Mouse (Mus musculus): Measurements from ENCODE around the gene Sept4. TPM values are rescaled to one million over a fixed set of nuclear protein-coding genes. Genes with fewer than 3 reads are reported as not detected.

The Sept4 gene
- total and polyA plus RNA-seq, 3 experiments = 1.5 to 2.4 TPM; not detected in 1

GRCm38 (mm10) chr11:87629859-87630258, 61.2 kb downstream of the Sept4 start:
- Histone ChIP-seq H3K4me1 (ENCODE audit: control insufficient read depth in 1 of 2, insufficient read depth in 2 of 2, low read length in 2 of 2) (peaks cover 0 to 2% of the 10 kb centered on the region in 2 experiments; a peak in 1 of 4 replicates), H3K9me3 (replicated peaks; ENCODE audit: insufficient read depth, low read length) (no peaks in the 10 kb centered on the region), H3K79me2 (ENCODE audit: control insufficient read depth, insufficient read depth, low read length, poor library complexity) (no peaks in the 10 kb centered on the region), H3K27ac (ENCODE audit: control insufficient read depth, low read depth, low read length) (no peak overlapping the region), H3K36me3 (ENCODE audit: control insufficient read depth in 1 of 2, insufficient read depth in 2 of 2, low read length in 2 of 2) (no peaks in the 10 kb centered on the region), H3K9ac (ENCODE audit: control insufficient read depth, low read depth, low read length, poor library complexity, severe bottlenecking) (no peak overlapping the region), H3K4me3 (ENCODE audit: control insufficient read depth in 1 of 2, insufficient read depth in 1 of 2, low read depth in 2 of 2, low read length in 2 of 2) (no peak overlapping the region), H3K27me3 (ENCODE audit: control insufficient read depth in 1 of 2, insufficient read depth in 2 of 2, low read length in 2 of 2) (no peaks in the 10 kb centered on the region)
- TF ChIP-seq CTCF (IDR thresholded peaks at IDR 0.05 in 2 of 3, conservative IDR thresholded peaks at IDR 0.05 in 1 of 3; ENCODE audit: control insufficient read depth in 1 of 3, insufficient read depth in 1 of 3, low read depth in 2 of 3, low read length in 3 of 3, poor library complexity in 1 of 3, severe bottlenecking in 1 of 3) (peak in 2 of 3 experiments; percentile 57 to 62; a peak in 4 of 6 replicates), RCOR1 (IDR thresholded peaks at IDR 0.05; ENCODE audit: low read depth, low read length) (no peak), NRF1 (IDR thresholded peaks at IDR 0.05; ENCODE audit: insufficient read depth, low read depth, low read length, poor library complexity, severe bottlenecking) (no peak), MAFK (IDR thresholded peaks at IDR 0.05; ENCODE audit: borderline replicate concordance, low read depth, low read length) (no peak), MYB (IDR thresholded peaks at IDR 0.05; ENCODE audit: low read depth, low read length) (no peak), RAD21 (IDR thresholded peaks at IDR 0.05; ENCODE audit: low read depth, low read length) (peak; percentile 42), CHD1 (IDR thresholded peaks at IDR 0.05; ENCODE audit: low read depth, low read length) (no peak), NELFE (IDR thresholded peaks at IDR 0.05; ENCODE audit: low read depth, low read length) (no peak), MAZ (IDR thresholded peaks at IDR 0.05; ENCODE audit: low read depth, low read length) (no peak), SMC3 (IDR thresholded peaks at IDR 0.05; ENCODE audit: low read depth, low read length) (peak; percentile 59), UBTF (IDR thresholded peaks at IDR 0.05; ENCODE audit: borderline replicate concordance, insufficient read depth, low read depth, low read length) (no peak), EP300 (IDR thresholded peaks at IDR 0.05; ENCODE audit: low read depth in 1 of 2, low read length in 2 of 2) (no peak), ETS1 (IDR thresholded peaks at IDR 0.05; ENCODE audit: low read depth, low read length) (no peak), E2F4 (IDR thresholded peaks at IDR 0.05; ENCODE audit: borderline replicate concordance, low read depth, low read length) (no peak), HCFC1 (IDR thresholded peaks at IDR 0.05; ENCODE audit: low read depth, low read length) (no peak), USF2 (IDR thresholded peaks at IDR 0.05; ENCODE audit: borderline replicate concordance in 1 of 2, insufficient read depth in 1 of 2, low read depth in 1 of 2, low read length in 2 of 2) (no peak), TCF12 (IDR thresholded peaks at IDR 0.05; ENCODE audit: low read depth, low read length) (no peak), ELF1 (IDR thresholded peaks at IDR 0.05; ENCODE audit: low read depth, low read length) (no peak), MYC (IDR thresholded peaks at IDR 0.05; ENCODE audit: low read depth, low read length) (no peak), ZKSCAN1 (IDR thresholded peaks at IDR 0.05; ENCODE audit: low read depth, low read length) (no peak)
- peak; percentile 42 for DNase-seq (ENCODE audit: low read depth, low spot score)

- DNase-seq (ENCODE audit: low read depth, low spot score) = no peak
- TF ChIP-seq GATA1 (IDR thresholded peaks at IDR 0.05; ENCODE audit: low read depth, low read length) (no peak), CHD2 (IDR thresholded peaks at IDR 0.05; ENCODE audit: low read length) (no peak), ZMIZ1 (IDR thresholded peaks at IDR 0.05; ENCODE audit: low read depth, low read length) (no peak), BHLHE40 (IDR thresholded peaks at IDR 0.05; ENCODE audit: borderline replicate concordance, low read depth, low read length) (no peak), USF1 (IDR thresholded peaks at IDR 0.05; ENCODE audit: low read depth, low read length) (no peak), SIN3A (IDR thresholded peaks at IDR 0.05; ENCODE audit: low read length) (no peak), JUND (IDR thresholded peaks at IDR 0.05; ENCODE audit: low read depth, low read length) (no peak), EP300 (IDR thresholded peaks at IDR 0.05; ENCODE audit: low read depth in 1 of 2, low read length in 2 of 2) (no peak)
- Histone ChIP-seq H3K9ac (ENCODE audit: control insufficient read depth, low read depth, low read length, poor library complexity, severe bottlenecking) (peak overlapping the region; percentile 98), H3K27ac (ENCODE audit: control insufficient read depth, low read depth, low read length) (peak overlapping the region; percentile 48), H3K9me3 (replicated peaks; ENCODE audit: insufficient read depth, low read length) (no peaks in the 10 kb centered on the region), H3K27me3 (ENCODE audit: control insufficient read depth in 1 of 2, insufficient read depth in 2 of 2, low read length in 2 of 2) (no peaks in the 10 kb centered on the region), H3K4me1 (ENCODE audit: control insufficient read depth in 1 of 2, insufficient read depth in 2 of 2, low read length in 2 of 2) (peaks cover 0 to 8% of the 10 kb centered on the region in 2 experiments; a peak in 2 of 4 replicates), H3K4me3 (ENCODE audit: control insufficient read depth in 1 of 2, insufficient read depth in 1 of 2, low read depth in 2 of 2, low read length in 2 of 2) (peak overlapping the region; percentile 82 to 90), H3K79me2 (ENCODE audit: control insufficient read depth, insufficient read depth, low read length, poor library complexity) (peaks cover 3% of the 10 kb centered on the region; the same call in 1 of the 2 replicates), H3K36me3 (ENCODE audit: control insufficient read depth in 1 of 2, insufficient read depth in 2 of 2, low read length in 2 of 2) (peaks cover 0 to 5% of the 10 kb centered on the region in 2 experiments; a peak in 2 of 4 replicates)
Measured at GRCm38 (mm10) chr11:87638793-87639192, 70.1 kb downstream of the Sept4 start.

Data from MEL (cell line).